Mouse (Mus musculus) forebrain, embryonic 11.5 days (tissue): ENCODE measurements around the gene Megf11. TPM values are rescaled to one million over a fixed set of nuclear protein-coding genes. Genes with fewer than 3 reads are reported as not detected.
"Not testable (repeated sequence)": the region's sequence is repeated elsewhere in the genome, so short reads cannot be mapped to it uniquely, and the experiment has no call there.

ENCODE experiments used
- ATAC-seq: fragments of 200-750 bp; cut with Nextera tagmentation; replicated peaks from 2 replicates; pipeline ENCODE4 v1.8.0; 2017; ENCODE audit warnings: moderate TSS enrichment; ENCODE audit not compliant: low FRiP score
- DNase-seq: peaks from one replicate; pipeline ENCODE4 v3.0.0-alpha.2; 2017; ENCODE audit warnings: low spot score
- H3K27ac ChIP-seq: fragments of 300-500 bp; sonication (generic); 2 replicates; pipeline ENCODE4 v1.5.1; 2014; ENCODE audit warnings: low read depth, low read length
- H3K27me3 ChIP-seq: fragments of 300-500 bp; sonication (generic); 2 replicates; pipeline ENCODE4 v1.6.1; 2014; ENCODE audit warnings: mild to moderate bottlenecking, low read length, mixed read lengths; ENCODE audit not compliant: control insufficient read depth, insufficient read depth
- H3K36me3 ChIP-seq: fragments of 300-500 bp; sonication (generic); 2 replicates; pipeline ENCODE4 v1.6.1; 2014; ENCODE audit warnings: mild to moderate bottlenecking, low read length, moderate library complexity, mixed read lengths; ENCODE audit not compliant: control insufficient read depth, insufficient read depth
- H3K4me1 ChIP-seq: fragments of 300-500 bp; sonication (generic); replicated peaks from 2 replicates; pipeline ENCODE4 v1.6.1; 2014; ENCODE audit warnings: low read length, mixed read lengths; ENCODE audit not compliant: control insufficient read depth, insufficient read depth
- H3K4me2 ChIP-seq: fragments of 300-500 bp; sonication (generic); 2 replicates; pipeline ENCODE4 v1.6.1; 2014; ENCODE audit warnings: low read depth, mild to moderate bottlenecking, low read length, moderate library complexity, mixed read lengths; ENCODE audit not compliant: severe bottlenecking
- H3K4me3 ChIP-seq: fragments of 300-500 bp; sonication (generic); 2 replicates; pipeline ENCODE4 v1.5.1; 2014; ENCODE audit warnings: low read depth, low read length
- H3K9ac ChIP-seq: fragments of 300-500 bp; sonication (generic); 2 replicates; pipeline ENCODE4 v1.6.1; 2014; ENCODE audit warnings: low read length
- H3K9me3 ChIP-seq: fragments of 300-500 bp; sonication (generic); 2 replicates; pipeline ENCODE4 v1.6.1; 2016; ENCODE audit warnings: low read length, mixed read lengths; ENCODE audit not compliant: control insufficient read depth
- WGBS: fragments of 180-500 bp; shearing (Covaris S2); extraction: QIAGEN DNeasy Blood & Tissue Kit; methylation state at CpG from one replicate; pipeline ENCODE4 v1.1.7; 2014; 5-methylcytosine and 5-hydroxymethylcytosine counted together
- polyA plus RNA-seq: library from polyadenylated mRNA; unstranded; fragments of >200 nt; fragmentation: Nextera tagmentation; extraction: Ambion mirVana; gene quantifications from 2 replicates; pipeline ENCODE4 v1.2.1, GENCODE M21; 2014

The Megf11 gene
- polyA plus RNA-seq, 1 experiment from 2014 or later, result 3.3 TPM

DNA sequence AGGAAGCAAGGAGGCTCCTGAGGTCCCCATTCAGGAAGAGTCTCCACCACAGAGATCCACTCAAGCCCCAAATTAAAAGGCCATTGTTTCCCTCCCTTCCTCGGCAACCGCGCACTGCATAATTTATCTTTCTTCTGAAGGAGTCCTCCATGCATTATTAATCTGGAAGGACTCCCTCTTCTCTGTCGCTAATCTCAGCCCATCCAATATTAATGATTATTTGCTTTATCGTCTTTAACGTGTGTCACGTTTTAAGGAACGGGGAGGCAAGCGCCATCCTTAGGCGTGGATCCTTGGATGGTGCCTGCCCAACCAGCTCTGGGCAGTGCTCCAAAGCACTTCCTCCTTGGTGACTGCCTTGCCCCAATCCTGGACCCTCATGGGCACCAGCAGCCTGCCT lies 269.3 kb downstream of the Megf11 start:
- no peak for ATAC-seq
- H3K9me3 ChIP-seq, result no peaks in the 10 kb centered on the region
- no peaks in the 10 kb centered on the region for H3K27me3 ChIP-seq
- no peak overlapping the region for H3K9ac ChIP-seq
- no peak for DNase-seq
- no peak overlapping the region for H3K27ac ChIP-seq
- H3K4me1 ChIP-seq, result 0 out of 2 replicates have a peak, but pooled peaks cover 2% of the 10 kb centered on the region
- no peak overlapping the region for H3K4me2 ChIP-seq
- H3K36me3 ChIP-seq, result no peaks in the 10 kb centered on the region
- H3K4me3 ChIP-seq, result no peak overlapping the region
- 85% methylated on average over 10 of the region's 10 CpGs for WGBS

DNA sequence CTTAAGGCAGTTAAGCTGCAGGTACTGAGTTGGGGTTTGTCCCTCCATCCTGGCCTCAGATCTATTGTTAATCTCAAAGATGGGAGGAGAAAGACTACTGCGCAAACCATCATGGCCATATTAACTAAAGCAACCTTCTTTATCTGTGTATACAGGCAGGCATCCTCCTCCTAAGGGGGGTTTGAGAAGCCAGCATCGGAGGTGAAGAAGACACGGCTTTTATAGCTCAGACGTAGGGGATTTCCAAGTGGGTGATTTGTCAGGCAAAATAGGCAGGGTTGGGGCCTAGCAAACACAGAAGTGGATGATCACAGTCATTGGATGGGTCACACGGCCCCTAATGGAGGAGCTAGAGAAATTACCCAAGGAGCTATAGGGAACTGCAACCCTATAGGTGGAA lies 271.2 kb downstream of the Megf11 start:
- 90% methylated on average over 5 of the region's 5 CpGs for WGBS
- H3K9ac ChIP-seq, result no peak overlapping the region
- no peaks in the 10 kb centered on the region for H3K36me3 ChIP-seq
- no peak overlapping the region for H3K4me2 ChIP-seq
- no peak overlapping the region for H3K27ac ChIP-seq
- H3K4me3 ChIP-seq, result no peak overlapping the region
- no peaks in the 10 kb centered on the region for H3K27me3 ChIP-seq
- DNase-seq (no peak), ATAC-seq (no peak)
- 0 out of 2 replicates have a peak, but pooled peaks cover 2% of the 10 kb centered on the region for H3K4me1 ChIP-seq
- no peaks in the 10 kb centered on the region for H3K9me3 ChIP-seq

DNA sequence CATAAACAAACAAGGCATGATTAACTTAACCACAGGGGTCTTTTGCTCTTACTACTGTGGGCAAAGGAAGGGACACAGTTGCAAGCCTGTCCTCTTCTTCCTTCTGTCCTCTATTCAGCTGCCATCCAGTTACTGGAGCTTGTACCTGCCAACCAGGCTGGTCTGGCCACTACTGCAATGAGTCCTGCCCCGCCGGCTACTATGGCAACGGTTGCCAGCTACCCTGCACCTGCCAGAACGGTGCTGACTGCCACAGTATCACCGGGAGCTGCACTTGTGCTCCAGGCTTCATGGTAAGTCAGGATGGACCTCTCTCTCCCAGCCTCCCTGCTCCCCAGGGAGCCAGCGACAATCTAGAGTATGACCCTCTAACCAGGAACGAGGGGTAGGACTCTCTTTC lies 274.8 kb downstream of the Megf11 start:
- DNase-seq (no peak), ATAC-seq (no peak)
- Histone ChIP-seq H3K4me2 (no peak overlapping the region), H3K9me3 (no peaks in the 10 kb centered on the region), H3K4me3 (no peak overlapping the region), H3K4me1 (peaks cover 5% of the 10 kb centered on the region), H3K27ac (no peak overlapping the region), H3K27me3 (no peaks in the 10 kb centered on the region), H3K36me3 (no peaks in the 10 kb centered on the region), H3K9ac (no peak overlapping the region)
- 77% methylated on average over 7 of the region's 7 CpGs for WGBS

DNA sequence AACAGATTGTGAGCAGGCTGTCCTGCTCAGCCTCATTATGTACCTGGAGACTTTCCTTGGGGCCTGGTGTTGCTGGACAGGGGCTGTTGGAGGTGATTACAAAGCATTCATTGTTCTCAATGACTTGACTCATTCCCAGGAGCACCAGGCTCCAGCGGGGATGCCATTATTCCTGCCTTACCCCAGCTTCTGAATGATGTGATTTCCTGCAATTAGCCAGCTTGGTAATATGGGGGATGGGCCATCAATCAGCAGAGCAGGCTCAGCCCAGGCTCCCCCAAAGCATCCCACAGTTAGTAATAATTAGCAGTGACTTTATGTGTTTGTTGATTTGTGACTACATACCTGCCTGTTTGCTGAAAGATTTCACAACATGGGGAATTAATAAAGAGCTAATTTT lies 279.2 kb downstream of the Megf11 start:
- Histone ChIP-seq H3K4me3 (no peak overlapping the region), H3K27me3 (no peaks in the 10 kb centered on the region), H3K9me3 (no peaks in the 10 kb centered on the region), H3K4me1 (peaks cover 2% of the 10 kb centered on the region), H3K36me3 (no peaks in the 10 kb centered on the region), H3K9ac (no peak overlapping the region), H3K27ac (no peak overlapping the region), H3K4me2 (no peak overlapping the region)
- peak; percentile 39; the same call in 1 of the 2 replicates for ATAC-seq
- DNase-seq, result peak; percentile 67
- WGBS, result 0% methylated on average over 1 of the region's 1 CpGs

DNA sequence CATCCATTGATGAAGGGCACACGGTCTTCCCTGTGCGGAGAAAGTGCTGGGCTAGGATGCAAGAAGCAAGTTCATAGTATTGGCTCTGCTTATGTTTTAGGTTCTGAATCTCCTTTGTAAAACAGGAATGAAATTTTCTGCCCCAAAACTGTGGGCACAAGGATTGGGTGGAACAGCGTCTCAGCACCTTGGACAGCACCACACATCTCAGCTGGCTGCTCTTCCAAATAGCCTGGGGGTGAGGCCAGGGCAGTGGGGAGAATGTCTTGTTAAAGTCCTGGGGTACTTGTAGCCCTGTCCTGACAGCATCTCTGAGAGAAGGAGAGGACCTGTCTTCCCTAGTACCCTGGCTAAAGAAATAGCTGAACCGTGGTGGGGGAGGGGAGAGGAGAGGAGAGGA lies 281.1 kb downstream of the Megf11 start:
- Histone ChIP-seq H3K9ac (no peak overlapping the region), H3K4me1 (peaks cover 2% of the 10 kb centered on the region), H3K9me3 (no peaks in the 10 kb centered on the region), H3K4me3 (no peak overlapping the region), H3K36me3 (no peaks in the 10 kb centered on the region), H3K4me2 (no peak overlapping the region), H3K27ac (no peak overlapping the region), H3K27me3 (no peaks in the 10 kb centered on the region)
- DNase-seq (peak; percentile 74), ATAC-seq (no peak)
- WGBS, result 38% methylated on average over 4 of the region's 4 CpGs

DNA sequence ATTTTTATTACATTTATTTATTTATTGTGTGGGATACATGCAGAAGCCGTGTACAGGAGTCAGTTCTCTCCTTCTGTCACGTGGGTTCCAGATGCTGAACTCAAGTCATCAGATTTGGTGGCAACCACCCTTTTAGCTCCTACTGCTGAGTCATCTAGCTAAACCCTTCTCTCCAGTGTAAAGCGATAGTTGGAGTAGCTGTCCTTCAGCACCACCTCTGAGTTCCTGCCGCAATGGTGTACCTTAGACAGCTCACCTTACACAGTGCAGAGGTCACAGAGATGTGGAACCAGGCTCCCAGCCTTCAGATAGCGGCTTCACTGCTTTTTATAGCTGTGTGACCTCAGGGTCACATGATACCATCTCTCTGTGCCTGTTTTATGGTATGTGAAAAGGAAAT lies 282.1 kb downstream of the Megf11 start:
- WGBS, result 18% methylated on average over 5 of the region's 5 CpGs
- H3K27me3 ChIP-seq, result no peaks in the 10 kb centered on the region
- DNase-seq, result no peak

DNA sequence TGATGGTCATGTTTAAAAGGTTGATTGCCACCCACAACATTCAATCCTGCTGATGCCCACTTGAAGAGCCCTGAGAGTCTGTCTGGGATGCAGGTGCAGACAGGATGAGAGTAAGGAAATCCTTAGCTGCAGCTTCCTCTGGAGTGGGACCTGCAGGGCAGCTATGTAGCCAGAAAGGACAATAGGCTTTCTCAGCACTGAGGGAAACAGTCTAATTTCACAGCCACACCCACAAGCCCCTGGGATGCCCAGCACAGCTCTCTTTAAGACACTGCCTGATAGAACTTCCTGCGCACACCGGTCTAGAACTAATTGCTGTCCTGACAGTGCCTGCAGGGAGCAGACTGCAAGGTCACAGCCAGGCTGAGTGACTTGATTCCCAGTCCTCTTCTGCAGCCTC lies 282.6 kb downstream of the Megf11 start:
- Histone ChIP-seq H3K4me3 (no peak overlapping the region), H3K4me1 (peaks cover 7% of the 10 kb centered on the region), H3K4me2 (no peak overlapping the region), H3K27me3 (no peaks in the 10 kb centered on the region), H3K36me3 (no peaks in the 10 kb centered on the region), H3K9ac (no peak overlapping the region), H3K9me3 (no peaks in the 10 kb centered on the region), H3K27ac (no peak overlapping the region)
- WGBS, result 70% methylated on average over 2 of the region's 2 CpGs
- ATAC-seq, result no peak
- no peak for DNase-seq

More for the DNA sequence above, 282.1 kb downstream of the Megf11 start:
- Histone ChIP-seq H3K36me3 (no peaks in the 10 kb centered on the region), H3K4me1 (peaks cover 6% of the 10 kb centered on the region), H3K9ac (no peak overlapping the region), H3K4me2 (no peak overlapping the region), H3K9me3 (no peaks in the 10 kb centered on the region), H3K4me3 (no peak overlapping the region), H3K27ac (no peak overlapping the region)
- ATAC-seq, result no peak

DNA sequence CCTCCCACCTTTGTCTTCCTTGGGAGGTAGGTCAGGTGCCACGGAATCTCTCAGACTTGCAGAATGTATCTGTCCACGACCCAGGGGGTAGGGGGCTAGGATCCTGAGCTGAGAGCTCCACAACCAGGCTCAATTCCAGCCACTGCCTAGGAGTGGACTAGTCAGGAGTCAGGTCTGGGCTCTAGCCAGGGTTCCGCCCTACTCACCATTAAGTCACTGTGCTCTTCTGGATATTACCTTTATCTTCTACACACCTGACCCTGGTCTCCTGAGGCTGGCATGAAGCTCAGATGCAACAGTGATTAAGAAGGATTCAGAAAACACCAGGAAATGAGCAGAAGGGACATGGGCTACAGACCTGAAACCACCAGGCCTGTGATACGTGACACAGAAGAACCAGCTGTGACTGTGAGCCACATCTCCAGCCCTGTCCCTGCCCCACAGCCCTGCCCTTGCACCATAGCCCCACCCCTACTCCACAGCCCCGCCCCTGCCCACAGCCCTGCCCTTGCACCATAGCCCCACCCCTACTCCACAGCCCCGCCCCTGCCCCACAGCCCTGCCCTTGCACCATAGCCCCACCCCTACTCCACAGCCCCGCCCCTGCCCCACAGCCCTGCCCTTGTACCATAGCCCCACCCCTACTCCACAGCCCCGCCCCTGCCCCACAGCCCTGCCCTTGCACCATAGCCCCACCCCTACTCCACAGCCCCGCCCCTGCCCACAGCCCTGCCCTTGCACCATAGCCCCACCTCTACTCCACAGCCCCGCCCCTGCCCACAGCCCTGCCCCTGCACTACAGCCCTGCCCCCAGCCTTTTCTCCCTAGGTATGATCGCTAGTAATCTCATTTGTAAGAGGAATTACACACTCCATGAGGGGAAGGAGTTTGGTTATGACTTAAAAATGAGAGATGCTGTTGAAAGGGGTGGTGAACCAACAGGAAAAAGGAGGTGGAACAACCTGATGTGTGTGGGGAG lies 286.2 kb downstream of the Megf11 start:
- H3K27ac ChIP-seq, H3K27me3 ChIP-seq, H3K9me3 ChIP-seq, H3K4me1 ChIP-seq, H3K36me3 ChIP-seq, H3K4me2 ChIP-seq, ATAC-seq, H3K9ac ChIP-seq, H3K4me3 ChIP-seq: not testable (repeated sequence)
- peak; percentile 71 for DNase-seq
- 32% methylated on average over 9 of the region's 11 CpGs for WGBS
